Mouse (Mus musculus): Measurements from ENCODE around the gene Ebna1bp2.

DNA sequence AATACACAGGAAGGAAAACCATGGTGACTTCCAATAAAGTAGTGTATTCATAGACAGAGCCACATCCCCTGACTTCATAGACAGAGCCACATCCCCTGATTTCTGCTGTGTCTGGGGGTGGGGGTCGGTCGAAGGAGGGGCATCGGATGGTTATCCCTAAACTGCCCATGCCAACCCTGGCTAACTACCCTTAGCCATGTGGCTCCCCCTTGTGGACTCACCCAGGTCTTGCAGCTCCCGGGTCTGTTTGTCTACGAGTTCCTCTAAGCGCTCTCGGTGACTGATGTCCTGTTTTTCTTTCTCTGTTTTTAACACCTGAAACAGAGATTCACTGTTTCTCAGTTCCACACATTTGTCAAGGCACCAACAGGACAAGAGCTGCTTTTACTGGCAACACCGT lies 38.0 kb upstream of the Ebna1bp2 start:
- TF ChIP-seq CTCF (IDR thresholded peaks at IDR 0.05; ENCODE audit: low read depth, low read length) (no peak; the same call in 1 of the 2 replicates), POLR2AphosphoS5 (IDR thresholded peaks at IDR 0.05; ENCODE audit: insufficient replicate concordance, low read depth, low read length) (no peak), GATA1 (IDR thresholded peaks at IDR 0.05; ENCODE audit: borderline replicate concordance, low read length) (no peak)
